Mouse (Mus musculus) MEL-GATA-1-ER (cell line): ENCODE measurements around the gene Nfya.
A peak's percentile ranks its signal among the peaks of the same experiment; 100 is the strongest.
"Not testable (repeated sequence)": the region's sequence is repeated elsewhere in the genome, so short reads cannot be mapped to it uniquely, and the experiment has no call there.

ENCODE experiments used
- DNase-seq: peaks from one replicate; pipeline ENCODE4 v3.0.0-alpha.2; 2012; ENCODE audit warnings: low read depth; ENCODE audit errors: extremely low read depth

The Nfya gene

DNA sequence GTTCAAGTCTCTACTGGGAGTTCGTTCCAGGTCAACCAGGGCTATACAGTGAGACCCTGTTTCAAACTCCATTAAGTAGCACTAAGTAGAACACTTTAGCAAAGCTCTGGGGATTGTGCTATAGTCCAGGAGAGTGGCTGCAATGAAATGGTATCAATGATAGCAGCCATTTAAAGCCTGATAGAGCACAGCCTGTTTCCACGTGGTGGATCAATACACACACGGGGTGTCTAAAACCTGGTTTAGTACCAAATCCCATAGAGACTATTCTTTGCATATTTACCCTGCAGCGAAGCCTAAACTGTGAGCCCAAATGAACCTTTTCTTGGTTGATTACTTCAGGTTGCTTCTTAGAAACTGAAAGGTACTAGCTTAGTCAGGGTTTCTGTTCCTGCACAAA, 8.0 kb downstream of the Nfya start:
- no peak for DNase-seq

DNA sequence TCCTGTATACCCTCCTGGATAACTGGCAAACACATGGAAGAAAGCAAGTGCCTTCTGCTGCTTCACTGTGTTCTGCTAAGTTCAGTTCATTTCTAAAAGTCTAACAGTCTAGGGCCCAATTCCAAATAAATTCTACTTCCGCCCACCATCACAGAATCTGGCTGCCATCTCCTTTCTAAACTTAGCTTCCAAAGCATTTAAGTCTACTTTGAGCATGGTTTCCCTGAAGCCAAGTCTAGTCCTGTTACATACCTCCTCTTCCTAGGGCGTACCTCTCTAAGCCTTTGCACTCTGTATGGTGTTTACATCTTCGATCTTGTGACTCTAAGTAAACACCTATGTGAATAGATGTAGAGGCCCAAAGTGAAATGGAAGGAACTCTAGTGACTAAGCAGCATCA, 17.1 kb downstream of the Nfya start:
- no peak for DNase-seq

DNA sequence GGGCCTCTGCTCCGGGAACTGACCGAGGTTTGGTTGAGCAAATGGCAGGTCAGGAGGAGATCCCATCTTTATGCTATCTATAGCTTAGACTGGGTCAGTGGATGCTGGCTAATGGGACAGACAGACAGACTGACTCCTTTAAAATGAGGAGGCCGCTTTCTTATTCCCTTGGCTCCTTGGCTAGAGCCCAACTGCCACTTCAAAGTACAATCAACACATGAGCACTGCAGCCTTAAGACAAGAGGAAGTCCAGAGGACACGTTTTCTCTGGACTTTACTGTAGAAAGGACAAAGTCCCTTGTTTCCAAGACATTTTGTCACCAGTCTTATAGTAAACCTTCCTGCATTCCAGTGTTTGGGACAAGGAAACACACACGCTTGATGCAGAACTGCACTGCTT, 18.3 kb downstream of the Nfya start:
- no peak for DNase-seq

- DNase-seq: no peak
These were observed 20.3 kb downstream of the Nfya start for GRCm38 (mm10) chr17:48389442-48389841.

DNA sequence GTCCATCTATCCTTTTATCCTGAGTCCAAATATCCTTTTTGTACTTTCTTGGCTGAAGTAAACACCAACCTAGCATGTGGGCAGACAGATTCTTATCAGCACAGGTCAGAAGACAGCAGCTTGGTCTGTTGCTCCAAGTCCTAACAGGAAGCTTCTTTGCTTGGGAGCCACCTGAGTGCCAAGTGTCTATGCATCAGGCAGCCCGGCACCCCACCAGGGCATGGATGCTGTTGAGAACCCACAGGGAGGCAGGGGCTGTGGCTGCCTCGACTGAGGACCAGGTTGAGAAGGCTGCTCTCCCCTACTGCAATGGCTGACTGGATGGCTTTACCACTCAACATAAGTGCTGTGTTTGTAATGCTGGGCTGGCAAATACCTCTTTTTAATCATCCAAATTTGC, 21.0 kb downstream of the Nfya start:
- no peak for DNase-seq

GRCm38 (mm10) chr17:48385786-48386461, 23.8 kb downstream of the Nfya start:
- no peak for DNase-seq

DNA sequence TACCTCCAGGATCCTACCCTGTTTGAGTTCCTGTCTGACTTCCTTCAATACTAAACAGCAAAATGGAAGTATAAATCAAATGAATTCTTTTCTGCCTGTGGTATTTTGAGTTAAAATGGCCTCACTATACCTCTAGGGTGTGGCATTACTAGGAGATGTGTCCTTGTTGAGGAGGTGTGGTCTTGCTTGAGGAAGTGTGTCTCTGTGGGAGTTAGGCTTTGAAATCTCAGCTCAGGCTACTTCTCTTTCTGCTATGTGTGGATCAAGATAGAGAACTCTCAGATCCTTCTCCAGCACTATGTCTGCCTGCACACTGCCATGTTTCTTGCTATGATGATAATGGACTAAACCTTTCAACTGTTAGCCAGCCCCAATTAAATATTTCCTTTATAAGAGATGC, 30.7 kb downstream of the Nfya start:
- DNase-seq: no peak

- no peak for DNase-seq
These were observed 33.6 kb downstream of the Nfya start for GRCm38 (mm10) chr17:48376102-48376501.

DNA sequence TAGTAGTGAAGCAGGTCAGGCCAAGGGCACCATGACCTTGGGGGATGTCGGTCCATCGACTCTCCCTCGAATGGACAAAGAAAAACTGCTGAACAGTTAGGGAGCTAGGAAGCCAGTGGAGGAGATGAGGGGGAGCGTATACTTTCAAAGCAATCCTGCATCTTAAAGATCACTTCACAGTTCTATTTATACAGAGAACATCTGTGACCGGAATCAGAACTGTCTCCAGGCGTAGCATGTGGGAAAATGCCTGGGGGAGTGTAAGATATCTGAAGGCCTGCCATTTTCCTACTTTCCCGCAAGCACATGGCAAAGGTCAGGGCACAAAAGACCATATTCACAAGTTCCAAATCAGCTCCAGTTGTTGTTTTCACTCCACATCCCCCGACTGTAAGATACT, 36.7 kb downstream of the Nfya start:
- no peak for DNase-seq

DNA sequence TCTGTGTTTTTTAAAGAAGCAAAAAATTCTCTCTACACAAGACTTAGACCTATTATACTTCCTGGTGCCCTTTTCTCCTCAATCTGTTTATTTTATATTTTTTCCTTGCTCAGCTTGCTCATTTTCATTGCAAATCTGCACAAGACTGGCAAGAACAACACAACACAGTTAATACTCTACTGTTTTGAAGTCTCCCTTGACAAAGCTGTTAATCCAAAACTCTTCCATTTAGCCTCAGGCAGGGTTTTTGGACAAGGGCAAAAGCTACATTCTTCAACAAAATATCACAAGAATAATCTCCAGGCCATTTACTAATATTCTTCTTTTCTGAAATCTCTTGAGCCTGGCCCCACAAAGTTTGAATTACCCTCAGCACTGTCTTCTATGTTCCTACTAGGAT, 38.1 kb downstream of the Nfya start:
- no peak for DNase-seq

DNA sequence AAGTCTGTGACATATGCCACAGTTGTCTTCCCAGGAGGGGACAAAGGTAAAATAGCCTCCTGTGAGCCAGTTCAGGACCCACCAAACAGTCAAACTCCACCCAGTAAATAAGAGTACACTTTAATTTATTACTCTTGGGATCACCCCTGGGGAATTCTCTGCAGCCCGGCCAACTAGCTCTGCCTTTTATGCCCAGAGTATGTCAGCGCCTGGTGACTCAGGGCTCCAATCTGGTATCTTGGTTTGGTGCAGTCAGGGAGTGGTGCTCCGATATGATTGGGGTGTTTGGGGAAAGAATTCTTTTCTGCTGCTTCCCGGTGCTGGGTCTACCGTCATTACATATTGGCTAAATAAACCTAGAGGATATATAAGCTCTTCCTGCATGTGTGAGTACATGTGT, 42.9 kb downstream of the Nfya start:
- DNase-seq: no peak

DNA sequence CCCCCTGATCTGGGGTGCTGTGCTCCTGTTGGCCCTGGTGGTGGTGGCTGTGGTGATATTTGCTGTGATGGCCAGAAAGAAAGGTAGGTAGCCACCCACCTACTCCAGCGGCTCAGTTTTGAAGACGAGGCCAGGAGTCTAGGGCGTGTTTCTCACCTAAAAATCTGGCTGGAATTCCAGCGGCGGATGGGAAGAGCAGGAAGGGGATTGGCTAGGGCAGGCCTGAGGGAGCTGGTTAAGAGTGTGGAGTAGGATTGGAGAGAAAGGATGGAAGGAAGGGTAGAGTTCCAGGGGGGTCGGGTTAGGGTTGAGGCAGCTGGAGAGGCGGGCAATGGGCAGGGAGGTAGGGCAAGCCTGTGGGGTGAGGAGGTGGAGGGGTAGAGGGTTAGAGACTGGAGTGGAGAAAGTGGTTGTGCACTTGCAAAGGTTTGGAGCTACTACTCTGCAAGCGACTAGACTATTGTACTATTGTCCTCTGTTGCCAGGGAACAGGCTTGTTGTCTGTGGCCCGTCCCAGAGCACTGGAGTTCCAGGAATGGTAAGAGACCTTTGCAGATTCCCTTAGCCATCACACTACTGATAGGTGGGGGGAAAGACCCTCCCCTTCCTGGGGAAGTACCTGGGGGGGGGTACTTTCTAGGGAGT, 44.1 kb downstream of the Nfya start:
- DNase-seq: no peak

- DNase-seq: no peak
These were observed 46.2 kb downstream of the Nfya start for GRCm38 (mm10) chr17:48363421-48363965.

GRCm38 (mm10) chr17:48362966-48363365, 46.7 kb downstream of the Nfya start:
- no peak for DNase-seq

DNA sequence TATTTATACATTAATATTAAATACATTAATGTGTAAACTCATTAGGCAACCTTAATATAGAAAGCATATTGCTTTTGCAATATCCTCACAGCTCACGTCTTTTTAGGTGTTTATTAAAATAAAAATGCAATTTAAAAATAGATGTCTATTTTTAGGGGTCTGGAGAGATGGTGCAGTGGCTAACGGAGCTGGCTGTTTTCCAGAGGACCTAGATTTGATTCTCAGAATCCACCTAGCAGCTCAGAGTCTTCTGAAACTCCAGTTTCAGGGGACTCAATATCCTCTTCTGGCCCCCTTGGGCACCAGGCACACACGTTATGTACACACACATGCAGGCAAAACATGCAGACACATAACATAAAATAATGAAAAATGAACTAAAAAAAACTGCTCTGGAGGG, 47.4 kb downstream of the Nfya start:
- DNase-seq: no peak

- peak; percentile 79 for DNase-seq
These were observed 49.2 kb downstream of the Nfya start for GRCm38 (mm10) chr17:48360462-48360861.

DNA sequence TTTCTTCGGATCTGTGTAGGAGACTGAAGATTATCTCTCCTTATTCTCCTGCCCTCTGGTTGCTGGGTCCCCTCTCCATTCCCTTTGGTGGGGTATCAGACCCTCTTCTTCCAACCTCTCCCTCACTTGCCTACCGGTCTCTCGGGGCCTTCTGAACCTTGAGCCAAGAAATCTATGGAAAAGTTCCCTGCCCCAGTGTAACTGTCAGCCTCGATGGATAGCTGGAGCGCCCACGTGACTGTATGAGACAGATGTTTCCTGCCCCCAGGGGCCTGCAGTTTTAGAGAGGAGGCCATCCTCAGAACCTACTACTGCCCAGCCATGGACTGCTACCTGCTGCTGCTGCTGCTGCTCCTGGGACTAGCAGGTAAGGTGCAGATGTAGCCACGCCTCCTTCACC, 50.1 kb downstream of the Nfya start, which contains the start of gene Treml1:
Treml1 (plus strand) TSS at position 301 of the 400 bp plus-strand sequence.
- DNase-seq: no peak

- no peak for DNase-seq
These were observed 51.8 kb downstream of the Nfya start for GRCm38 (mm10) chr17:48357892-48358291.

- no peak for DNase-seq
These were observed 53.9 kb downstream of the Nfya start for GRCm38 (mm10) chr17:48355822-48356221.

- not testable (repeated sequence) for DNase-seq
These were observed 56.7 kb downstream of the Nfya start for GRCm38 (mm10) chr17:48352976-48353375.

DNA sequence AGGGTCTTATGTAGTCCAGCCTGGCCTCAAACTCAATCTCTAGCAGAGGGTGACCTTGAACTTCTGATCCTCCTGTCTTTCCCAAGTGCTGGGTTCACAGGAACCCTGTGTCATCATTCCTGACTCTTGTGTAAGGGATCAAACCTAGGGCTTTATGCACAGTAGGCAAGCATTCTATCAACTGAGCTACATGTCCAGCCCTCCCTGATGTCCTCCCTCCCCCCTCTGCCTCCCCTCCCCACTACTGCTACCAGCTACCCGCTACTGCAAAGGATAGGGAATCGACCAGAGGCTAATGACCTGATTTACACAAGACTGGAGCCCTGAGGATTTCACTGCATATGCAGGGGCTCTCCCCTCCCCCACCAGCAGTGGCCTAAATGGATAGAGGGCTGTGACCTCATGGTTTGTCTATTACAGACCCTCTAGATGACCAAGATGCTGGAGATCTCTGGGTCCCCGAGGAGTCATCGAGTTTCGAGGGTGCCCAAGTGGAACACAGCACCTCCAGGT, 59.0 kb downstream of the Nfya start:
- no peak for DNase-seq

- peak; percentile 59 for DNase-seq
These were observed 62.4 kb downstream of the Nfya start for GRCm38 (mm10) chr17:48347287-48347686.

DNA sequence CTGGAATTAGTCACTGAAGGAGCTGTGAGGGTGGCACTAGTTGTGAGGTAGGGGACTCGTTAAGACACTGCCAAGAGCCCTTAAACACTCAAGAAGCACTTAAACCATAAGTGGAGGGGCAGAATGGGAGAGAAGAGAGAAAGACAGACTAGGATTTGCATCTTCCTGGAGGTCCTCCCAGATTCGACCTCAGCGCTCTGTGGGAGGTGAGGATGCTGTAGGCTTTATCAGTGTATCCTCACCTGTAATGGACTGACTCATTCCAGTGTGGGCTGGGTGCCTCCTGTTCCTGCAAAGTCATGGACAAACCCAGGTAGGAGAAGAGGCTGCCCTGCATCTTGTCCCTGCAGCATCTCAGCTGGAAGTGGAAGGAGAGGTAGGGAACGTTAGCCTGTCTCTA, 62.9 kb downstream of the Nfya start:
- no peak for DNase-seq
